Mouse (Mus musculus): ENCODE results near the gene Hoxa10. TPM values are rescaled to one million over a fixed set of nuclear protein-coding genes. Genes with fewer than 3 reads are reported as not detected.

Gene Hoxa10
- polyA plus RNA-seq, 2 experiments = 111 to 117 TPM

DNA sequence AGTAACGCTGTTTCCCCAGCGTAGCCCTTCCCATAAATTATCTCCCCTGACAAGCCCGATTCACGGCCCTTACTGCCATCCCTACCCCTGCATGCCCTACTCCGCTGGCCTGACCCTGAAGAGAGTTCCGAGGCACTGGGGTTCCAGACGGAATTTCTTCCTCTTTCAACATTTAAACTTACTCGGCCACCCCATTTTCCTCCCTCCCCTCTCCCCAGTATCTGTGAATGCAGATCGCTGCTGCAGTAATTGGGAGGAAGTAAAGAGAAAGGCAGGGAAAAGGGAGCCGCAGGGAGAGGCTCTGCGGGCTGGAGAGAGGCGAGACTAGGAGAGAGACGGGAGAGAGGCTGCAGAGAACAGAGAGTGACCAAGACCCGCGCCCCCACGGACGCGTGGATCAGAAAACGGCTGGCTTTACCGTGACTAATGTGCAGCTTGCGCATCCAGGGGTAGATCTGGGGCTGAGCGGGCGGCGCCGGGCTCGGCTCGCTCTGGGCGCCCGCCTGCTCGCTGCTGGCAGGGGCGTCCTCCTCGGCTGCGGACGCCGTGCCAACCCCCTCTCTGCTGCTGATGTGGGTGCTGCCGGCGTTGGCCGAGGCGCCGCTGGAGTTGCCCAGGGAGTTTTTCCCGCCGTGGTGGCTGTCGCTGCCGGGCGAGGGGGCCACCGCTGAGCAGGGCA lies 37.1 kb downstream of the Hoxa10 start:
- H3K9me3 ChIP-seq (ENCODE audit: control insufficient read depth, low read length) = no peaks in the 10 kb centered on the region
- peak overlapping the region; percentile 46 for H3K4me3 ChIP-seq (replicated peaks; ENCODE audit: low read length)
- WGBS = 7% methylated on average over 37 of the region's 46 CpGs
- H3K27ac ChIP-seq (replicated peaks; ENCODE audit: low read depth, low read length) = no peak overlapping the region
- DNase-seq (ENCODE audit: low spot score) (no peak), ATAC-seq (ENCODE audit: low FRiP score, low read depth) (no peak)
- H3K4me1 ChIP-seq (ENCODE audit: control insufficient read depth, insufficient read depth, low read length) = peaks cover 46% of the 10 kb centered on the region
- H3K36me3 ChIP-seq (ENCODE audit: control insufficient read depth, insufficient read depth, low read length) = peaks cover 39% of the 10 kb centered on the region
- peak overlapping the region; percentile 91 for H3K4me2 ChIP-seq (replicated peaks; ENCODE audit: low read depth, low read length, severe bottlenecking)
- no peak for TF ChIP-seq POLR2A (IDR thresholded peaks at IDR 0.05; ENCODE audit: borderline replicate concordance, extremely low read depth, insufficient read depth, insufficient read length)
- H3K27me3 ChIP-seq (ENCODE audit: control insufficient read depth, insufficient read depth, low read length) = peaks cover 38% of the 10 kb centered on the region
- H3K9ac ChIP-seq (ENCODE audit: low read depth, low read length, severe bottlenecking) = peak overlapping the region; percentile 56

DNA sequence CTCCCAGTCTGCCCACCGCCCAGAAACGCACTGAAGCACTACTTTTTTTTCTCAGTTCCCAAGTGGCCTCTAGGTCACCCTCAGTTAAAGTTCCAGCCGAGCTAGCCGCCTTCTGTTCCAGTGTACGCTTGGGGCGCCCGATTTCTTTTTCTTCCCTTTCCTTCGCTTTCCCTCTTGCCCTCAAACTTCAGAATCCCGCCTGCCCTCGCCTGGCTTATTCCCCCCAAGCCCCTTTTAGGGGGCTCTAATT lies 37.6 kb downstream of the Hoxa10 start:
- no peak for DNase-seq (ENCODE audit: low spot score)
- ATAC-seq (ENCODE audit: low FRiP score, low read depth) = no peak
- peak overlapping the region; percentile 46 for H3K4me3 ChIP-seq (replicated peaks; ENCODE audit: low read length)
- H3K27ac ChIP-seq (replicated peaks; ENCODE audit: low read depth, low read length) = no peak overlapping the region
- H3K9me3 ChIP-seq (ENCODE audit: control insufficient read depth, low read length) = no peaks in the 10 kb centered on the region
- H3K27me3 ChIP-seq (ENCODE audit: control insufficient read depth, insufficient read depth, low read length) = peaks cover 41% of the 10 kb centered on the region
- TF ChIP-seq POLR2A (IDR thresholded peaks at IDR 0.05; ENCODE audit: borderline replicate concordance, extremely low read depth, insufficient read depth, insufficient read length) = no peak
- peaks cover 41% of the 10 kb centered on the region for H3K4me1 ChIP-seq (ENCODE audit: control insufficient read depth, insufficient read depth, low read length)
- peak overlapping the region; percentile 56; the same call in 1 of the 2 replicates for H3K9ac ChIP-seq (ENCODE audit: low read depth, low read length, severe bottlenecking)
- H3K4me2 ChIP-seq (replicated peaks; ENCODE audit: low read depth, low read length, severe bottlenecking) = peak overlapping the region; percentile 91
- WGBS = 14% methylated on average over 10 of the region's 10 CpGs
- H3K36me3 ChIP-seq (ENCODE audit: control insufficient read depth, insufficient read depth, low read length) = peaks cover 39% of the 10 kb centered on the region

GRCm38 (mm10) chr6:52202362-52203120 lies 38.1 kb downstream of the Hoxa10 start:
- H3K4me1 ChIP-seq (ENCODE audit: control insufficient read depth, insufficient read depth, low read length) = peaks cover 40% of the 10 kb centered on the region
- H3K9ac ChIP-seq (ENCODE audit: low read depth, low read length, severe bottlenecking) = 0 out of 2 replicates have a peak overlapping the region, but pooled peaks have one; percentile 56

DNA sequence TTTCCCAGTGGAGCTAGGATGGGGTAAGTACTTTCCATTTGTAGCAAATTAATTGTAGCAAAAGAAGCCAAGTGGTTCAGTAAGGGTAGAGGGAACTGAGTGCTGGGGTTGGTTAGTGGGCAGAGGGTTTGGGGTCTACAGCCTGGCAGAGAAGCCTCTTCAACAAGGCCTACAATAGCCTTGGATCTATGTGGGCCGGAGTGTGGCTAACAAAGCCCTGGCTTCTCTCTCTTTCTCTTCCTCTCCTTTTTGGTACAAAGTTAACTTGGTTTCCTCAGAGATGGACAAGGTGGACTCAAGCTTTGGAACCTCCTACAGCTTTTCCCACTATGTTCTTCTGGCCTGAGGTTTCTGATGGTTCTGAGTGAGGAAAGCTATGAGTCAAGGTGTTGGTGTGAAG lies 39.4 kb downstream of the Hoxa10 start:
- Histone ChIP-seq H3K4me2 (replicated peaks; ENCODE audit: low read depth, low read length, severe bottlenecking) (no peak overlapping the region), H3K27ac (replicated peaks; ENCODE audit: low read depth, low read length) (no peak overlapping the region), H3K9ac (ENCODE audit: low read depth, low read length, severe bottlenecking) (no peak overlapping the region), H3K9me3 (ENCODE audit: control insufficient read depth, low read length) (no peaks in the 10 kb centered on the region), H3K36me3 (ENCODE audit: control insufficient read depth, insufficient read depth, low read length) (peaks cover 40% of the 10 kb centered on the region), H3K4me3 (replicated peaks; ENCODE audit: low read length) (no peak overlapping the region), H3K4me1 (ENCODE audit: control insufficient read depth, insufficient read depth, low read length) (peaks cover 33% of the 10 kb centered on the region), H3K27me3 (ENCODE audit: control insufficient read depth, insufficient read depth, low read length) (peaks cover 39% of the 10 kb centered on the region)
- no peak for TF ChIP-seq POLR2A (IDR thresholded peaks at IDR 0.05; ENCODE audit: borderline replicate concordance, extremely low read depth, insufficient read depth, insufficient read length)
- no peak for ATAC-seq (ENCODE audit: low FRiP score, low read depth)
- DNase-seq (ENCODE audit: low spot score) = no peak
- 47% methylated on average over 1 of the region's 1 CpGs for WGBS

More at GRCm38 (mm10) chr6:52202362-52203120, 38.1 kb downstream of the Hoxa10 start:
- H3K27ac ChIP-seq (replicated peaks; ENCODE audit: low read depth, low read length) = no peak overlapping the region
- DNase-seq (ENCODE audit: low spot score) (no peak), ATAC-seq (ENCODE audit: low FRiP score, low read depth) (no peak)
- no peaks in the 10 kb centered on the region for H3K9me3 ChIP-seq (ENCODE audit: control insufficient read depth, low read length)
- H3K27me3 ChIP-seq (ENCODE audit: control insufficient read depth, insufficient read depth, low read length) = peaks cover 46% of the 10 kb centered on the region
- 43% methylated on average over 22 of the region's 22 CpGs for WGBS
- H3K36me3 ChIP-seq (ENCODE audit: control insufficient read depth, insufficient read depth, low read length) = peaks cover 39% of the 10 kb centered on the region
- TF ChIP-seq POLR2A (IDR thresholded peaks at IDR 0.05; ENCODE audit: borderline replicate concordance, extremely low read depth, insufficient read depth, insufficient read length) = no peak
- peak overlapping the region; percentile 46 for H3K4me3 ChIP-seq (replicated peaks; ENCODE audit: low read length)
- peak overlapping the region; percentile 91 for H3K4me2 ChIP-seq (replicated peaks; ENCODE audit: low read depth, low read length, severe bottlenecking)

DNA sequence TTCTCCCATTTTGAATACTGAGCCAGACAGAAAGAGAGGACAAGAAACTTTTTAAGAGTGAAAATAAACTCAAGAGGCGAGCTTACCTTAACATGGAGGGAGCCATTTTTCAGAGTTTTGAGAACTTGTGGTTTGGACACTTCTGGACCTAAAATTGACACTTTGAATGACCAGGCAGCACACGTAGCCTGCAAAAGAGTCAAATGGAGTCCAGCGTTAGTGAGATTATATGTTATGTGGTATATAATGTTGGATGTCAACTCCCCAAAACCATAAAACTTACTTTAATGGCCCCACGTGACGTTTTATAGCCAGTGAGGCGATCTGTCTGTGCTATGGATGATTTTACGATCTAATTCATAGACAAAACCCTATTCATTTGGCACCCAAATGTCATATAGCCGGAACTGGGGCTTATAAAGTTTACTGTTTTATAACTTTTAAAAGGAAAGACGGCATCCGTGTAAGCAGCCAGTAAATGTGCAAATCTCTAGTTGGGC lies 39.9 kb downstream of the Hoxa10 start:
- DNase-seq (ENCODE audit: low spot score) = no peak
- Histone ChIP-seq H3K9me3 (ENCODE audit: control insufficient read depth, low read length) (no peaks in the 10 kb centered on the region), H3K4me2 (replicated peaks; ENCODE audit: low read depth, low read length, severe bottlenecking) (no peak overlapping the region; the same call in 1 of the 2 replicates), H3K9ac (ENCODE audit: low read depth, low read length, severe bottlenecking) (no peak overlapping the region), H3K4me3 (replicated peaks; ENCODE audit: low read length) (no peak overlapping the region), H3K27me3 (ENCODE audit: control insufficient read depth, insufficient read depth, low read length) (peaks cover 41% of the 10 kb centered on the region), H3K36me3 (ENCODE audit: control insufficient read depth, insufficient read depth, low read length) (peaks cover 35% of the 10 kb centered on the region), H3K27ac (replicated peaks; ENCODE audit: low read depth, low read length) (no peak overlapping the region), H3K4me1 (ENCODE audit: control insufficient read depth, insufficient read depth, low read length) (peaks cover 28% of the 10 kb centered on the region)
- WGBS = 32% methylated on average over 10 of the region's 10 CpGs
- no peak for TF ChIP-seq POLR2A (IDR thresholded peaks at IDR 0.05; ENCODE audit: borderline replicate concordance, extremely low read depth, insufficient read depth, insufficient read length)
- ATAC-seq (ENCODE audit: low FRiP score, low read depth) = no peak

Data from limb, embryonic 14.5 days (tissue).